Mouse (Mus musculus): ENCODE data around the gene Sirt2.

- no peak for TF ChIP-seq CTCF (IDR thresholded peaks at IDR 0.05; ENCODE audit: low read depth, low read length)
- TF ChIP-seq POLR2A (IDR thresholded peaks at IDR 0.05; ENCODE audit: insufficient read depth, low read length), result no peak
Observed at GRCm38 (mm10) chr7:28758623-28759022, 7.9 kb upstream of the Sirt2 start.

Data from ES-Bruce4 (cell line).